Mouse (Mus musculus): Measurements from ENCODE around the gene Usp27x. TPM values are rescaled to one million over a fixed set of nuclear protein-coding genes. Genes with fewer than 3 reads are reported as not detected.

The Usp27x gene
- total RNA-seq (2021) = 10 to 100 TPM; 14.4 to 15.1 TPM

DNA sequence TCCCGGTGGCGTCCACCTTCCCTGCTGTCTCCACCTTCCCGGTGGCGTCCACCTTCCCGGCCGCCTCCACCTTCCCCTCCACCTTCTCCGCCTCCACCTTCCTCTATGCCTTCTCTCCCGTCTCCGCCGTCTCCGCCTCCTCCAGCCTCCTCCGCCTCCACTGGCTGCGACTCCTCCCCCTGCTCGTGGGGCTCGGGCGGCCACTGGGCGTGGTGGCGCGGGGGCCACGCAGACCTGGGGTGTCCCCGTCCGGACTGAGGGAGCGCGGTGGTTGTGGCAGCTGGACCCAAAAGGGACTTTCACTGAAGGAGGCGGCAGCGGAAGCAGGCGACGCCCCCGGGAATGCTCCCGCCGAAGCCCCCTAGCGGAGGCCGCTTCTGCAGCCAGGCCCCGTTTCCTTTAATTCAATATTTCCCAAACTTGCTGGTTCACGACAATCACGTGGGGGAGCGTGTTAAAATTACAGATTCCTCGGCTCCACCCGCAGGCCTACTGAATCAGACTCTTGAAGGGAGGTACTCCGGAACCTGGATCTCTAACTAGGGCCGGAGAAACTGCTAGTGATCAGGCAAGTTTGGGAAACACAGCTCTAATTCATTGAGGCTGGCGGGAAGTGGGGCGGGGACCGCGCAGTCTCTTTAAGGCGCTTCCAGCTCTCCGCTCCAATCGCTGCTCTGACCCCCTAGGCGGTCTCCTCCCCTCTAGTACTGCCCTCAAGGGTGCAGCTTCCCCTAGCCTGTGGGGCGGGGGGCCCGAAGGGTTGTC, at the start of gene Usp27x:
Gene Usp27x, minus strand, starts transcription at position 115 of the 765 bp plus-strand sequence.
- DNase-seq = peak; percentile 69 to 74

DNA sequence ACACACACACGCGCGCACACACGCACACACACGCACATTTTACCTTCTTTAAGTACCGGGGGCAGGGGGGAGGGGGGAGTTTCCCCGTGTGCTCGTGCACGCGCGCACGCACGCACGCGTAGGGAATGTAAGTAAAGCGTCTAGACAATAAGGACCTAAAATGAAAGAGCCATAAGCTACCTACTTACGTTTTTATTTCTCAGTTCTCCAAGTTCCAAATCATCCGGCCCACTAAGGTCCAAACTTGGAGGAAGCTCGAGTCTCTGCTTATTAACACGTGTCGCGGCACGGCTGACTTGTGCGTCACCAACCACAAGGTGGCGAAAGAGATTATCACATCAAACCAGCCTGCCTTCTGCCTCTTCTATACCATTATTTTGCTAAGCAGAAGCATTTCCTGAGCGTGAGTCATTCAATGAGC, 47.1 kb upstream of the Usp27x start:
- peak; percentile 63 to 69 for DNase-seq

DNA sequence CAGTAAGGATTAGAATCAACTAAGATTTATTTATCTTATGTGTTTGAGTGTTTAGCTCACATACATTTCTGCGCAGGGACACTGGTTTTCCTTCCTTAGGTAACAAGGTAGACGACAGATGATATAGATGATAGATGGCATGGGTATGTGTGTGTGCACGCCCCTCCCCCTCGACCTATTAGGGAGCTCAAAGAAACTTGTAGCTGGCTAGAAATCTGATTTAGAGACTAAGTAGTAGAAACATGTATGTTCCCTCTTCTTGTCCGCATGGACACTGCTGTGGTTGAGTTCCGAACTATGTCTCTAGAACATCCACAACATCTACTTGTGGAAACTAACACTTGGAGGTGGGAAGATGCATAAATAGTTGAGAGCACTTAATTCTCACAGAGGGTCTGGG, 46.5 kb upstream of the Usp27x start:
- no peak for DNase-seq

GRCm38 (mm10) chrX:7421016-7421415, 45.4 kb upstream of the Usp27x start:
- peak; percentile 44 to 60 for DNase-seq

GRCm38 (mm10) chrX:7416178-7416871, 40.7 kb upstream of the Usp27x start:
- DNase-seq = peak; percentile 72 to 76

- no peak for DNase-seq
Observed at GRCm38 (mm10) chrX:7415308-7415707, 39.7 kb upstream of the Usp27x start.

GRCm38 (mm10) chrX:7412239-7413033, 36.8 kb upstream of the Usp27x start:
- no peak for DNase-seq

GRCm38 (mm10) chrX:7376586-7376985, 956 bp upstream of the Usp27x start:
- no peak for DNase-seq

GRCm38 (mm10) chrX:7375322-7375715, 311 bp downstream of the Usp27x start:
- no peak for DNase-seq

- no peak for DNase-seq
Observed at GRCm38 (mm10) chrX:7325455-7325854, 50.2 kb downstream of the Usp27x start.

- DNase-seq = peak; percentile 32 to 44
Observed at GRCm38 (mm10) chrX:7322288-7322687, 53.3 kb downstream of the Usp27x start.

Other genes starting within 250 kb of the Usp27x start
- gene Clcn5, start 56.5 kb downstream of the Usp27x start, total RNA-seq (2021) = 1 to 10 TPM; 6.5 to 7.9 TPM
- gene Foxp3, start 197.8 kb upstream of the Usp27x start, total RNA-seq (2021) = under 1 TPM in 1 of 2 experiments, not detected in 1; 0.23 TPM
- 10 to 100 TPM; 15.3 to 18.4 TPM for gene Ppp1r3f, start 198.5 kb upstream of the Usp27x start, total RNA-seq (2021)
- 10 to 100 TPM; 23.7 to 26.3 TPM for gene Ccdc22, start 229.7 kb upstream of the Usp27x start, total RNA-seq (2021)
- gene Cacna1f, start 231.3 kb upstream of the Usp27x start, total RNA-seq (2021) = not detected

Data from layer of hippocampus, postnatal 36 days (tissue).